Mouse (Mus musculus): ENCODE measurements at regions not wholly inside any gene's neighbourhood (a gene's known extent, or its start where the extent isn't known, plus 50 kb on each side); places are given as distances from the start of the nearest gene placed in this dataset.
A peak's percentile ranks its signal among the peaks of the same experiment; 100 is the strongest.

- peak; percentile 77 for DNase-seq (ENCODE audit: low spot score)
These were observed 54.0 kb upstream of the Ets2 start for GRCm38 (mm10) chr16:95647854-95648253.

- no peak for DNase-seq (ENCODE audit: low spot score)
These were observed 56.6 kb upstream of the Erg start for GRCm38 (mm10) chr16:95642784-95643590.

GRCm38 (mm10) chr16:95640670-95641069 lies 54.3 kb upstream of the Erg start:
- no peak for DNase-seq (ENCODE audit: low spot score)

GRCm38 (mm10) chr16:95639677-95640076 lies 53.3 kb upstream of the Erg start:
- DNase-seq (ENCODE audit: low spot score) = no peak

- DNase-seq (ENCODE audit: low spot score) = no peak
These were observed 51.5 kb upstream of the Erg start for GRCm38 (mm10) chr16:95637850-95638249.

- DNase-seq (ENCODE audit: low spot score) = no peak
These were observed 50.2 kb upstream of the Erg start for GRCm38 (mm10) chr16:95636615-95637014.

All from urinary bladder, adult 2 months (tissue).